Mouse (Mus musculus): ENCODE measurements around the gene Ugt1a9.

Gene Ugt1a9

DNA sequence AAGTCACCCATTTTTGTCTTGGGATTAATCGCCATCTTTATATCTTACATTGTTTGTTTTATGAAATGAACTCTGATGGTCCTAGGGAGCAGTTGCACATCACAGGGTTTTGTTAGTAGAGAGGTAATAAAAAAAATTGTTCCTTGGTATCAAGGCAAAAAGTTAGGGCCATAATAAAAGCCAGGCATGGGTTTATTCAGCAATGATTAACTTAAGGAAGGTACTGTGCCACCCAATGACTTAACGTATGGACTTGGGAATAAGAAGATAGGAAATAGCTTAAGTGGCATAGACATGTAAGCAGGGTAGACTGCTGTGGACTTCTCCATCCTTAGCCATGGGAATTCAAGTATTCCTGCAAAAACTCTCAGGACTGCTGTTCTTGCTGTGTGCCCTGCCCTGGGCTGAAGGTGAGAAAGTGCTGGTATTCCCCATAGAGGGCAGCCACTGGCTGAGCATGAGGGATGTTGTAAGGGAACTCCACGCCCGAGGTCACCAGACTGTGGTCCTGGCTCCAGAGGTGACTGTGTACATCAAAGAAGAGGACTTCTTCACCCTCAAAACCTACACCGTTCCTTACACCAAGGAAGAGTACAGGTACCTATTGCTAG, 115.8 kb downstream of the Ugt1a9 start:
- DNase-seq (ENCODE audit: low read depth): no peak

DNA sequence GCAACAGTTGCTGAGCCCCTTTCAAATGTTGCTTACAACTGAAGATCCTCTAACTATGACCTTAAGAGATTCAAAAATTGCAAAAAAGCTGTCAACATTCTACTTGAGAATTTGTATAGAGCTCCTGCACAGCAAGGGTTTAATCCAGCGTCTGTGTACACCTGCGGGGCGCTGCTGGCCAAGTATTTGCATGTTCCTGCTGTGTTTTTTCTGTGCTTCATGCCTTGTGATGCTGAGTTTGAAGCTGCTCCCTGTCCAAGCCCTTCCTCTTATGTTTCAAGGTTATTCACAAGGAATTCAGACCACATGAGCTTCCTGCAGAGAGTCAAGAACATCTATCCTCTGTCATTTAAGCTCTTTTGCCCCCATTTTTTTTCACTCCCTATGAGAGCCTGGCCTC, 121.5 kb downstream of the Ugt1a9 start:
- no peak for DNase-seq (ENCODE audit: low read depth)

DNA sequence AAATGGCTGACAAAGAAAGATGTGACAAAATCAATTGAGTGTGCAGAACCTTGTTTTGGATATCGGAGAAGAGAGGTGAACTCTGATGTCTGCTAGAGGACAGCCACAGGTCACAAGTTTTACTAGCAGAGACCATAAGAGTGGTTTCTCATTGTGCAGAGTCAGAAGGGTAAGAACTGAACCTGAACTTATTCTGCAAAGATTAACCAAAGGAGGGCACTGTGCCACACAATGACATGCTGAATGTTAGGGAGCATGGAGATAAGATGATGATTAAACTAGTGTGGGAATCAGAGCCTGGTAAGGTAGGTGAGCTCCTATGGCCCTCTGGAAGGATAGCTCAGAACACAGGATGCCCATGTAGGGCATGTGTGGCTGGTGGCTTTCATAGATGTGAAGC, 125.1 kb downstream of the Ugt1a9 start:
- DNase-seq (ENCODE audit: low read depth): no peak

DNA sequence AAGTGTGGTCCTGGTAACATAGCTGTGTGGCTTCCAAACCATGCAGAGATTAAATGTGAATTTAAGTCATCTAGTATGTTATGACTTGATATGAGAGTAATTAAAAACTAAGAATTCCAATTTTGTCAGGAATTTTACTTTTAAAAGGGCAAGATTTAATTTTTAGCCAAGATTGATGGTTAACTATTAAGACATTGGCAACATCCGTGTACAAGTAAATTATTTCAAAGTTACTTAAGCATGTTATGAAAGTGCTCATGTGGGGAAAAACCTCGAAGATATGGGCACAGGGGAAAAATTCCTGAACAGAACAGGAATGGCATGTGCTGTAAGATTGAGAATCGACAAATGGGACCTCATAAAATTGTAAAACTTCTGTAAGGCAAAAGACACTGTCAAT, 126.8 kb downstream of the Ugt1a9 start:
- DNase-seq (ENCODE audit: low read depth): no peak

DNA sequence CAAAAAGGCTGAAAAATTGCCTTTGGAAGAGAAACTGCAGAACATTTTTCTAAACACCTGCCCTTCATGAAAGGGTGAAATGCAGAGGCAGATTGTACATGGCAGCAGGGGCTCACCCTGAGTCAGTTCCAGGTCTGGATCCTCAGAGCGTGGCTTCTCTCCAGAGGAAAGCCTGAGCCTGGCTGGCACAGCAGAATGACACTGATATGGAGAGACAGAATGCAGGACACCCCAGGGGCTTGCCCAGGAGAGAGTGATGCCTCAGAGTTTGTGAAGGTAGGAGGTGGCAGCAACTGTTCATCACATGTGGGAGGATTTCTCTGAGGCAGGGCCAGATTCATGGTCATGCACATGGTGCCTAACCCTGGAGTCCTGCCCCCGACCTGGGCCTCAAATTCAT, 129.4 kb downstream of the Ugt1a9 start:
- DNase-seq (ENCODE audit: low read depth): no peak

DNA sequence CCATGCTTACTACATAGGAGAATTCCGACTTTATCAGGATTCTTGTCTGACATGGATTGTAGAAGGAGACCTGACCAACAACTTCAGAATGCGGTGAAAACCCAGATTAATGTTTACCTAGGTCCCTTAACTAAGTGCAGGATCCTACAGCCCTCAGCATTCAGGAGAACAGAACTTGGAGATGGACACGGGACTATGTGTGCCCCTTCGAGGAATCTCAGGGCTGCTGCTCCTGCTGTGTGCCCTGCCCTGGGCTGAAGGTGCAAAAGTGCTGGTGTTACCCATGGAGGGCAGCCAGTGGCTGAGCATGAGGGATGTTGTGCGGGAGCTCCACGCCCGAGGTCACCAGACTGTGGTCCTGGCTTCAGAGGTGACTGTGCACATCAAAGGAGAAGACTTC, 129.9 kb downstream of the Ugt1a9 start, which contains the start of gene Ugt1a2:
Gene Ugt1a2 (plus strand): TSS at position 146 of the 400 bp plus-strand sequence.
- DNase-seq (ENCODE audit: low read depth): no peak

DNA sequence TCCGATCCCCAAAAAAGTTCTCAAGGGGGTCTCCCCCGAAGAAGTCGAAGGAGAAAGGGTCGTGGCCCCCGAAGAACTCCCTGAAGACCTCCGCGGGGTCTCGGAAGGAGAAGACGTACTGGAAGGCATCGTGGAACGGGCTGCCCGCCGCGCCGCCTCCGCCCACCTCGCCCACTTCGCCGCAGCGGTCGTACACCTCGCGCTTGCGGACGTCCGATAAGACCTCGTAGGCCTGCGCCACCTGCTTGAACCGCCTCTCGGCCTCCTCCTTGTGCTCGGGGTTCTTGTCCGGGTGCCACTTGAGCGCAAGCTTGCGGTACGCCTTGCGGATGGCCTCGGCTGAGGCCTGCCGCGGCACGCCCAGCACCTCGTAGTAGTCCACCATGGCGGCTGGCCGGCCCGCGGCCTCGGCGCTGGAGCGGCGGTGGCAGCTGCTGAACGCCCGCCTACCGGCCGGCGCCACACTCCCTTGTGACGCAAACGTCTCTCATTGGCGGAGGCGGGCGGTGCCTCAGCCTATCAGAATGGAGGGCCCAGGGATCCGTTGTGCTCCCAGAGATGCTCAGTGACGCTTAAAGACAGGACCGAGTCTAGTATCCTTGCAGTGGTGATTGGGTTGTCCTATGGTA, 134.8 kb downstream of the Ugt1a9 start, which contains the start of gene Dnajb3:
Gene Dnajb3 (minus strand): TSS at position 489 of the 629 bp plus-strand sequence.
- peak; percentile 64 for DNase-seq (ENCODE audit: low read depth)

DNA sequence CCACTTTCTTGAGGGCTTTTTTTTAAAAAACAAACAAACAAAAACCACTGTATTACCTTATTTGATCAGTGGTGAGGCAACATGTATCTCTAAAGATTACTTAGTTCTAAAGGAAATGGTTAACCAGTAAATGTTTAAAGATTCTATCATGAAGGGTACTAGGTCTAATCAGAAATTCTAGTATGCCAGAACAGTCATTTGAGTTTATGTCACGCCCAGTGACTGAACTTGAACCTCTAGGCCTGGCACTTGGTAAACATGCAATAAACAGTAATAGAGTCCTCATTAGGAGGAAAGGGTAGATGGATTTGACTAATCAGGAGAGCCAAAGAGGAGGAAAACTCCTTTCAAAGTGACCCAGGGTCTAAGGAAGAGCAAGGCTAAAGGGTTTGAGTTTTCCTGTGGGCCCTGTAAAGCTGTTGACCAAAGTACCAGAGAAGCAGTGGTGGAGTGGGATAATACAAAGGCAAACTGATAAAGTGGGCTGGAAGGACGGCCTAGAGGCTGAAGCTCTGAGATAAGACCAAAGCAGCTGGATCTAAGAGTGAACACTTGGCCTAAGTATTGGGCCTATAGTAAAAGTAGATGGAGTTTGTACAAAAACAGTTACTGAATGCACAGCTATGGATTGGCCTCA, 136.4 kb downstream of the Ugt1a9 start:
- DNase-seq (ENCODE audit: low read depth): no peak

DNA sequence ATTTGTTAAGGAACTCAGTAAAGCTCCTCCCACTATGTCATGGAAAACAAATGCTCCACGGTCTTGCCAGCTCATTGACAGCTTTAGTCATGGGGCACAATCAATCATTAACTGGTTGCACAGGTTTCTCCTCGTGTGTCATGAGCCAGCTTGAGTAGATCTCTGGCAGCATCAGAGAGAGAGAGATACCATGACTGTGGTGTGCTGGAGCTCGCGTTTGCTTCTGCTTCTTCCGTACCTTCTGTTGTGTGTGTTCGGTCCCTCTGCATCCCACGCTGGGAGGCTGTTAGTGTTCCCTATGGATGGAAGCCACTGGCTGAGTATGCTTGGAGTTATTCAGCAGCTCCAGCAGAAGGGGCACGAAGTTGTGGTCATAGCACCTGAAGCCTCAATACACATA, 141.2 kb downstream of the Ugt1a9 start, which contains the start of gene Ugt1a1:
Gene Ugt1a1 (plus strand): TSS at position 148 of the 400 bp plus-strand sequence.
- DNase-seq (ENCODE audit: low read depth): peak; percentile 5

DNA sequence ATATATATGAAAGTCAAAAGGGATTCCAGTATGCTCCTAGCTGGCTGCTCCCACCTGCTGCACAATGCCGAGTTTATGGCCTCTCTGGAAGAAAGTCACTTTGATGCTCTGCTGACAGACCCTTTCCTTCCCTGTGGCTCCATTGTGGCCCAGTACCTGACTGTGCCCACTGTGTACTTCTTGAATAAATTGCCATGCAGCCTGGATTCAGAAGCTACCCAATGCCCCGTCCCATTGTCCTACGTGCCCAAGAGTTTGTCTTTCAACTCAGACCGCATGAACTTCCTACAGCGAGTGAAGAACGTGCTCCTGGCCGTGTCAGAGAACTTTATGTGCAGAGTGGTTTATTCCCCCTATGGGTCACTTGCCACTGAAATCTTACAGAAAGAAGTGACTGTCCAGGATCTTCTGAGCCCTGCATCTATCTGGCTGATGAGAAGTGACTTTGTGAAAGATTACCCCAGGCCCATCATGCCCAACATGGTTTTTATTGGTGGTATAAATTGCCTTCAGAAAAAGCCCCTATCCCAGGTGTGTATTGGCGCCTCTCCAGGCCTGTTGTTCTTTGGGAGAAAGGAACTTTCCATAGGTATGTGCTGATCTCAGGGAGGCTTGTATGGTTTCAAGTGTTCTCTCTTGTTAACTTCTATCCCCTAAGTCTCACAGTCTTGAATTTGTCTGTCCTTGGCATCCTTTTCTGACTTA, 141.9 kb downstream of the Ugt1a9 start:
- DNase-seq (ENCODE audit: low read depth): peak; percentile 5

DNA sequence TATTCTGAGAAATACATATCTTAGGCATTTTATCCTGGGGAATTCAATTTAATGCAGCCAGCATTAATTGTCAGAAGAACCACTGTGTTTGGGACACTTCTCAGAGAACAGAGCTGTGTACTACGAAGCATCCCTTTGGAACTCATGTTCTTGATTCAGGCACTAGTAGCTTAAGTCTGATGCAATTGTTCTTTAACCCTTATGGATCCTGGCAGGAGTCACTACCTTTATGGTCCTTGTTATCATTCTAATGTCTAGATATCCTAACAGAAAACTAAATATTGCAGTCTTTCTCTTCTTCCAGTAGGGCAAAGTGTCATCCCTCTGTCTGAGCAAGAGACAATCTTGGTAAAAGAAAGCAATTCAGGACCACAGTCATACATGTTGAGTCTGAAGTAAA, 142.5 kb downstream of the Ugt1a9 start:
- DNase-seq (ENCODE audit: low read depth): peak; percentile 6

DNA sequence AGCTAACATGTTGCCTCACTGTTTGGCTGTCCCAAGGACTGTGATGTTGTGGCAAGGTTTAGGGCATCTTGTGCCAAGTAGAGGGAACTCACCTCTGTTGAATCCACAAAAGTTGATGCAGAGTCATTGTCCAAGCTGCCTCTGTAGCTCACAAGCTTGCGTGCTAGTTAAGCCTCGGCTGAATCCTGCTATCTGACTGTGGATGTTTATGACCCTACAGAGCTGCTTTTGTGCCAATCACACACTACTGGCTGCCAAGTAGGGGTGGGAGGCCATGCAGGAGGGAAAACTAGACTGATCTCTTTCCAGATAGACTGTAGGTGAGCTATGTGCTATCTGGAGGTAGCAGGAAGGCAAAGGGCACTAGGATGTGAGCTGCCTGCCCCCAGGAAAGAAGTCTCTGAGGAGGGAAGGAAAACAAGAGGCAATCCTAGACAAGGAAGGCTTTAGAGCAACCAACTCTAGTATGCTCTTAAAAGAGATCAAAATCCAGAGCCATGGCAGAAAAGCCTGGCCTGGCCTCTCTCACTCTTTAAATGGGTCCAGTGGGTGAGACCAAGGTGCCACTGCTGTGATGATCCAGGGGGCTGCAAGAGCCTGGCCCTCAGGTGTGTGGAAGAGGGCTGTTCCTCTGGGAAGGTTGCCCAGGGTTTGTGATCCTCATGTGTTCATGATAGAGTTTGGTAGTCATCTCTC, 143.3 kb downstream of the Ugt1a9 start:
- DNase-seq (ENCODE audit: low read depth): peak; percentile 13

DNA sequence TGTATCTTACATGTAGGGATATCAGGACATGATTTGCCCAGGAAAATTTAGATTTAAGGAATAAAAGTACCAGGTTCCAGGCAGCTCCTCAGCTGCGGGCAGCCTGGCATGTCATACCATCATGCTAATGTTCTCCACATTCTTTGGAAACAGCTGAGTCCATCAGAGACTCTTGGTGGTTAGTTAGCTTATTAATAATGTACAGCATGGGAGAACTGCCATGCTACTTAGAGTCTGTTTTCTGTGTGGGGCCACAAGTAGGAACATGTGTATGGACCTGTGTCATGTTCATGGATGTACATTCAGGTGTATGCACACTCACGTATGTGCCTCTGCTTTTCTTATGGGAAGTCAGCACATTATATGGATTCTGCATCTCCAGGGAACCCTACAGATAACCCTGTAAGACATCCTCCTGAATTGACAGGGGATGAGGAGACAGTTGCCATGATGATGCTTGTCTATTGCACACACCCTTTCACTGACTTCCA, 143.9 kb downstream of the Ugt1a9 start:
- DNase-seq (ENCODE audit: low read depth): peak; percentile 11

DNA sequence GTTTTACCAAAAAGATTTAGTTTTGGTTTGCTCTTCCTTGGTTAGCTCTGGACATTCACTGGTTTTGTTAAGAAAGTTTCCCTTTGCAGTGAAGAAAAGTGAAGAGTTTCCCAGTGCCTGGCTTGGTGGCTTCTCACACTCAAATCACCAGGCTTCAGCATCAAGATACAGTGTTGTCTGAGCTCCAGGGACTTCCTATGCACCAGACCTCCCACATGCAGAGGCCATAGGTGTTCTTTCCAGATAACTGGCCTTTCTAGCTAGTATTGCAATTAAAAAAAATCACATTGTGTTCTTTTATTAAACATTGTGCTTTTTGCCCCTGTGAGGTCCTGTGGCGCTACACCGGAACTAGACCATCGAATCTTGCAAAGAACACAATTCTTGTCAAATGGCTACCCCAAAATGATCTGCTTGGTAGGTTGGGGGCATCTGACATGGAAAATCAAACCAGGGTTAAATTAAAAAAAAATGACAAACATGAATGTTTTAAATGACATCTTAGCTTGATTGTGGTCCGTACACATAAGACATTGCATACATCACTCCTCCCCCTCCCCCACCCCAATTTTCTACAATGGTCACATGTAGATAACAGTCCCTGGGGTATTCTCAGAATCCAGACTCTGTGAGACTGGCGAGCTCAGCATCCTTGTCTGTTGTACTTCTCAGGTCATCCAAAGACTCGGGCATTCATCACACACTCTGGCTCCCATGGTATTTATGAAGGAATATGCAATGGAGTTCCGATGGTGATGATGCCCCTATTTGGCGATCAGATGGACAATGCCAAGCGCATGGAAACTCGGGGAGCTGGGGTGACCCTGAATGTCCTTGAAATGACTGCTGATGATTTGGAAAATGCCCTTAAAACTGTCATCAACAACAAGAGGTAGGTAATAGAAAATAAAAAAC, 145.1 kb downstream of the Ugt1a9 start:
- DNase-seq (ENCODE audit: low read depth): peak; percentile 5

DNA sequence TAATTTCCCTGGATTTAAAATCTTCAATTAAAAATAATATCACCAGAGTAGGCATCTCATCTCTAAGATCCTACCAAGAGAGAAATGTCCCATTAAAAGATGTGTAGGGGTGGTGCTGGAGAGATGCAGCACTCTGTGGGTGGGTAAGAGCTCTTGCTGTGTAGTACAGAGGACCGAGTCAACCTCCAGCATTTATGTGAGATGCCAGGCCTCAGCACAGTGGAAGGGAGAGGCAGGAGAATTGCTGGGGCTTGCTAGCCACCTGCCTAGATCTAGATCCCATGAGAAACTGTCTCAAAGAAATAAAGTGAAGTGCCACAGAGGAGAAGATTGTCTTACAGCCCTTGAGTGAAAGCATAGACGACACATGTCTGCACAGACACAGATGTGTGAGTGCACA, 146.0 kb downstream of the Ugt1a9 start:
- DNase-seq (ENCODE audit: low read depth): no peak

DNA sequence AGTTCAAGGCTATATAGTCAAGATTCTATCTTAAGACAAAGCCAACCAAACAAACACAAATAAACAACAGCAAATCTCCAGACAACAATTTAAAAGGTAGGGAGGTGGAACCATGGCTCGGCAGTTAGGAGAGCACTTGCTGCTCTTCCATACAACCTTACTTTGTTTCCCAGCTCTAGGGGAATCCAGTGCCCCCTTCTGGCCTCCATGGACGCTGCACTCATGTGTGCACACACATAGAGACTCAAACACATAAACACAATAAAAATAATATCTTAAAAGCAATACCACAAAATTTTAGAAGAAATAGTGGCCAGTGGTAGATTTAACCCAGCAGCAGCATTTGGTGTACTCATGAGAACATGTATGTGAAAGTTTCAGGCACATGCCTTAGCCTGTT, 146.5 kb downstream of the Ugt1a9 start:
- DNase-seq (ENCODE audit: low read depth): peak; percentile 11

DNA sequence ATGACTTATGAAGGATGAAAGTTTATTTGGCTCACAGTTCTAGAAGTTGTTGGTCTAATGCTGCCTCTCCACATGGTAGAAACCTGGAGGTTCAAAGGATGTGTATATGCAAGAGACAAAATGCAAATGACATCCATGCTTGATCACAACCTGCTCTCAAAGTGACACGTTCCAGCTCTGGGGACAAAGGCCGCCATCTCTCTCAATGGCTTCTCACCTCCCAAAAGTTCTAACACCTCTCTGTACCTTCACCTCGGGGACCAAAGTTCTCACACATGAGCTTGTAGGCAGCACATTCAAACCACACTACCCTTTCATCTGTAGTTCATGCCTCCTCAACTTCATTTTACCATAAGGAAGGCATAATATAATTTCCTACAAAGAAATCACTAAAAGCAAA, 147.0 kb downstream of the Ugt1a9 start:
- DNase-seq (ENCODE audit: low read depth): peak; percentile 7

DNA sequence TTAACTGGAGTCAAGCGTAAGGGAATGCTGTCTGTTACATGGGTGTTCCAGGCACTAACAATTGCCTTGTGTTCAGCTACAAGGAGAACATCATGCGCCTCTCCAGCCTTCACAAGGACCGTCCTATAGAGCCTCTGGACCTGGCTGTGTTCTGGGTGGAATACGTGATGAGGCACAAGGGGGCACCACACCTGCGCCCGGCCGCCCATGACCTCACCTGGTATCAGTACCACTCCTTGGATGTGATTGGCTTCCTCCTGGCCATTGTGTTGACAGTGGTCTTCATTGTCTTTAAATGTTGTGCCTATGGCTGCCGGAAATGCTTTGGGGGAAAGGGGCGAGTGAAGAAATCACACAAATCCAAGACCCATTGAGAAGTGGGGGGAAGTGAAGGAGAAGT, 147.5 kb downstream of the Ugt1a9 start:
- DNase-seq (ENCODE audit: low read depth): peak; percentile 2

DNA sequence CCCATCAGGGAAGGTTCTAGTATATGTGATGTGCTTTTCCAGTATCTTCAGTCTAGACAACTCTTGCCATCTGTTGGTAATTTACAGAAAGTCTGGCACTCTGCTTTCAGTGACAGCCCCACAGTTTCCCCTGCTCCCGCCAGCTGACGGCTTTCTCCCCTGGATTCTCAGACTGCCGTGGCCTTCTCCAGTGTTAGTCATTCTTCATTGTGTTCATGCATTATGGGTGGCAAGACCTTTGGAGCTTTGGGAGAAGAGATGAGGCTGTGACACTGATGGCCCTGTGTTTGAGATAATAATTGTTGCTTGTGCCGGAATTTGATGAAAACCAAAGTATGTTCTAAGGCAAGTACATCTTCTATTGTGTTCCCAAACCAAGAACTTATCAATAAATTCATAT, 148.0 kb downstream of the Ugt1a9 start:
- DNase-seq (ENCODE audit: low read depth): no peak

DNA sequence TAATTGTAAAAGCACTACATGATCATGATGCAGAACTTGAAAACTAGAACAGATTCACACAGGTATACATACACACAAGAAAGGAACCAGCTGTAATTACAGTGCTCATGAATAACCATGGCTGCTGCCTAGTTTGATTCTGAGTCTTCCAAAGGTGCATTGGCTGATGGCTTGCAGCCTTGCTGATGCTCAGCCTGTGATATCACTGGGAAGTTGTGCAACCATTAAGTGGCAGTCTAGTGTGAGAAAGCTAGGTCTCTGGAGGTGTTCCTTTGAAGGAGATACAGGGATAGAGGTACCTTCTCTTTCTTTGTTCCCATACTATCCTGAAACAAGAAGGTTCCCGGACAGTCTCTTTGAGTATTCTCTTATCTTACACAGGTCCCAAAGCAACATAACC, 148.5 kb downstream of the Ugt1a9 start:
- no peak for DNase-seq (ENCODE audit: low read depth)

DNA sequence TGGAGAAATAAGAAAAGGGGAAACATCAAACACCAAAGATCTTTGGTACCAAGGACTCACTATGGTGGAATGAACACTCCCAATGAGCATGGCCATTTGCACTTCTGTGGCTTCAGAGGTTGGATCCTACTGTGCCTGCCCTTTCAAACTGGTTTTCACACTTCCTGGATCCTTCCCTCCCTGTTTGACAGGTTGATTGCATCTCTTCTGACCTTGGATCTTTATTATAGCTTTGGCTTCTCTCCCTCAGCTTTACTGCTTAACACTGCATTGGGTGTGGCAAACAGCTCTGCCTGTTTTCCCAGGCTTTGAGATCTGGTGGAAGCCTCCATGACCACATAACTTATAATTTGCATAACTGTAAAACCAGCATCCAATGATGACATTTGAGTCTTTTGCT, 149.7 kb downstream of the Ugt1a9 start:
- no peak for DNase-seq (ENCODE audit: low read depth)

Data from naive thymus-derived CD4-positive, alpha-beta T cell, adult 2 months (primary cell).